Mouse (Mus musculus): ENCODE measurements at regions not wholly inside any gene's neighbourhood (a gene's known extent, or its start where the extent isn't known, plus 50 kb on each side); places are given as distances from the start of the nearest gene placed in this dataset.

DNA sequence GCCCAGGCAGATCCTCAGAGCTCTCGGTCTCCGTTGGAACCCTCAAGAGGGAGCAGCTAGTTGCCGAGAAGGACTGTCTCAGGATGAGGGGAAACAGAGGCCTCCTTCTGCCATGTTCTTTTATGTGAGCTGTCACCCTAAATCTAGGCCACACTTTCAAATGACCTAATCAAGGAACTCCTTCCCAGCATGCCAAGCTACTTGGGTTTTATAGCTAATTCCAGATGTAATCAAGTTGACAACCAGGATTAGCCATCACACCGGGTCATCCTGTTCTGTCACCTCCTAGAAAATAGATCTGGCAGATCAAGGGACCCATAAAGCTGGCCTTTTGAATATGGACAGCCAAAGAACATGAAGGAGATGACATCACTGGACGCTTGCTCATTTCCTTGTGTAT is 267.7 kb upstream of the Pabpc6 start:
- no peak for ATAC-seq (replicated peaks; ENCODE audit: insufficient number of reproducible peaks, low FRiP score, low TSS enrichment, poor library complexity, severe bottlenecking)

DNA sequence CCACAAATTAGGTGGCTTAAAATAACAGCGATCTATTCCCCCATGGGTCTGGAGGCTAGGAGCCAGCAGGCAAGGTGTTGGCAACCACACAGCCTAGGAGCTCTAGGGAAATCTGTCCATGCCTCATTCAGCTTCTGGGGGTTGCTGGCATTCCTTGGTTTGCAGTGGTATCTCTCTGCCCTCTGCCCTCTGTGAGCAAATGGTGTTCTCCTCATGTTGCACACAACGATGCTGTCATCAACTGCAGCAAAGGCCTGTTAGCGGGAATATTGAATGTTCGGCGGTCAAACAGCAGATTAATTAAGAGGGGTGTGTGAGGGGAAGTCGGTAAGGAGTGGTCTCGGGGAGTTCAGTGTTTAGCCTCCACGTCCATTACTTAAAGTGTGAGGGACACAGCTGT is 262.7 kb upstream of the Pabpc6 start:
- ATAC-seq (replicated peaks; ENCODE audit: insufficient number of reproducible peaks, low FRiP score, low TSS enrichment, poor library complexity, severe bottlenecking), result no peak

GRCm38 (mm10) chr17:9931526-9931925 is 262.0 kb upstream of the Pabpc6 start:
- ATAC-seq (replicated peaks; ENCODE audit: insufficient number of reproducible peaks, low FRiP score, low TSS enrichment, poor library complexity, severe bottlenecking), result no peak

- no peak for ATAC-seq (replicated peaks; ENCODE audit: insufficient number of reproducible peaks, low FRiP score, low TSS enrichment, poor library complexity, severe bottlenecking)
Observed at GRCm38 (mm10) chr17:9929448-9930088, 260.1 kb upstream of the Pabpc6 start.

- no peak for ATAC-seq (replicated peaks; ENCODE audit: insufficient number of reproducible peaks, low FRiP score, low TSS enrichment, poor library complexity, severe bottlenecking)
Observed at GRCm38 (mm10) chr17:9927724-9928123, 258.2 kb upstream of the Pabpc6 start.

DNA sequence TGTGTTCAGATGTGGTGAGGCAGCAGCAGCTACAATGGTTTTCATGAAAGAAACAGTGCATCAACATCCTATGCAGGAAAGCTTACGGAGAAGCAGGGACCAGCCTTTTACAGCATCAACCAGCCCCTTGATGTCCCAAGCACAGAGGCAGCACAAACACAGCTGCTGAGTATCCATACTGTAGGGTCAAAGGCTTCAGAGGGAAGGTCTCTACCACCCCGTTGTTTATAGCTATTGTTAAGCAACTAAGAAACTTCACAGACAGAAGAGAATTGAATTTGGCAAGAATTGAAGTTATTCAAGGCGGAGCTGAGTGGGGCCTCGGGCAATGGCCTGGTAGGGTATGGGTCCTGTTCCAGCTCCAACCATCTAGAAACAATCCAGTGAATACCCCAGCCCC is 256.8 kb upstream of the Pabpc6 start:
- ATAC-seq (replicated peaks; ENCODE audit: insufficient number of reproducible peaks, low FRiP score, low TSS enrichment, poor library complexity, severe bottlenecking), result no peak

DNA sequence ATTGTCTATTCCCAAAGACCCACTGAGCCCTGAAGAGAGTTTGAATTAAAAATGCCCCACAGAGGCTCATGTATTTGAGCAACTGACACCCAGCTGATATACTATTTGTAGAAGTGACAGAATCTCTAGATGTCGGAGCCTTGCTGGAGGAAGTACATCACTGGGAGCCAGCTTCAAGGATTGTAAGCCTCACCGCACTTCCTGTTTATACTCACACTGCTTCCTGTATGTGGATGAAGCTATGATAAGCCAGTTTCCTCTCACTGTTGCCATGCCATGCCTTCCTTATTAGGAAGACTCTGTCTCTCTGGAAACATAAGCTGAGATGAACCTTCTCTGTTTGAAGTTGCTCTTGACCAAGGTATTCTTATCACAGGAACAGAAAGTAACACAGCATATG is 251.8 kb upstream of the Pabpc6 start:
- ATAC-seq (replicated peaks; ENCODE audit: insufficient number of reproducible peaks, low FRiP score, low TSS enrichment, poor library complexity, severe bottlenecking), result no peak

GRCm38 (mm10) chr17:9917031-9917430 is 247.5 kb upstream of the Pabpc6 start:
- no peak for ATAC-seq (replicated peaks; ENCODE audit: insufficient number of reproducible peaks, low FRiP score, low TSS enrichment, poor library complexity, severe bottlenecking)

GRCm38 (mm10) chr17:9910856-9911255 is 241.3 kb upstream of the Pabpc6 start:
- ATAC-seq (replicated peaks; ENCODE audit: insufficient number of reproducible peaks, low FRiP score, low TSS enrichment, poor library complexity, severe bottlenecking), result no peak

GRCm38 (mm10) chr17:9907077-9907476 is 237.6 kb upstream of the Pabpc6 start:
- no peak for ATAC-seq (replicated peaks; ENCODE audit: insufficient number of reproducible peaks, low FRiP score, low TSS enrichment, poor library complexity, severe bottlenecking)

GRCm38 (mm10) chr17:9905501-9906462 is 236.3 kb upstream of the Pabpc6 start:
- no peak for ATAC-seq (replicated peaks; ENCODE audit: insufficient number of reproducible peaks, low FRiP score, low TSS enrichment, poor library complexity, severe bottlenecking)

- no peak for ATAC-seq (replicated peaks; ENCODE audit: insufficient number of reproducible peaks, low FRiP score, low TSS enrichment, poor library complexity, severe bottlenecking)
Observed at GRCm38 (mm10) chr17:9904525-9904991, 235.0 kb upstream of the Pabpc6 start.

GRCm38 (mm10) chr17:9903313-9903712 is 233.8 kb upstream of the Pabpc6 start:
- no peak for ATAC-seq (replicated peaks; ENCODE audit: insufficient number of reproducible peaks, low FRiP score, low TSS enrichment, poor library complexity, severe bottlenecking)

DNA sequence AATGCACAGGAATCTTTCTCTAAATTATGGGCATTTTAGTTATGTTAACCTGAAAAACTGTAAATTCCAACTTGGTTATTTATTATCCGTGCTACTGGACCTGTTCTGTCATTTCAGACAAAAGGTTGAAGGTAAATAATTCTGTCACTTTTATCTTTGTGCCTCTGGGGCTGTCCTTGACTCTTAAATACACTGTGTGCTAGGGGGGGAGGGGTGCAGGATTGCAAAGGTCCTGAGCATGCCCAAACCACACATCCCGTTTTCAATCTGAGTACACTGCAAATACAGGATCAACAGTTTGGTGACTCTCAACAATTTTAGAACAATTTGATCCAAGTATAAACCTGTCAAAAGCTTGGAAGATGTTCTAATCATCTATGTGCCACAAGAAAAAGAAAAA is 227.4 kb upstream of the Pabpc6 start:
- no peak for ATAC-seq (replicated peaks; ENCODE audit: insufficient number of reproducible peaks, low FRiP score, low TSS enrichment, poor library complexity, severe bottlenecking)

GRCm38 (mm10) chr17:9895686-9896082 is 226.2 kb upstream of the Pabpc6 start:
- no peak for ATAC-seq (replicated peaks; ENCODE audit: insufficient number of reproducible peaks, low FRiP score, low TSS enrichment, poor library complexity, severe bottlenecking)

GRCm38 (mm10) chr17:9894828-9895685 is 225.5 kb upstream of the Pabpc6 start:
- no peak for ATAC-seq (replicated peaks; ENCODE audit: insufficient number of reproducible peaks, low FRiP score, low TSS enrichment, poor library complexity, severe bottlenecking)

- no peak for ATAC-seq (replicated peaks; ENCODE audit: insufficient number of reproducible peaks, low FRiP score, low TSS enrichment, poor library complexity, severe bottlenecking)
Observed at GRCm38 (mm10) chr17:9893966-9894365, 224.4 kb upstream of the Pabpc6 start.

DNA sequence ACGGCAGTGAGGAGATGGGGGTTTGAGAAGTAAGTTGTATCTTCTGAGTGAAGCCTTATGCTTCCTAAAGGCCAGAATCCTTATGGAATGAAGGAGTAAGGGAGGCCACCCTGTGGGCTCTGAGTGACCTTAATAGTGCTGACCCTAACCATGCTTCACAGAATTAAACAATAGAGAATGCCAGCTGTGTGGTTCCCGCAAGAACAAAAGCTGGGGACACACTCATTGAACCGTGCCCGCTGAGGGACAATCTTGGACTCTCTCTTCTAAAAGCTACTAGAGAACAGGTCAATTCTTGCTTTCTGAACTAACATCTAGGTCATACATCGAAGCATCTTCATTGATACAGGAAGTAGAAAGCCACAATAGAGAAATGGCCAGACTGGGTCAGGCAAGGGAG is 223.3 kb upstream of the Pabpc6 start:
- ATAC-seq (replicated peaks; ENCODE audit: insufficient number of reproducible peaks, low FRiP score, low TSS enrichment, poor library complexity, severe bottlenecking), result no peak

- ATAC-seq (replicated peaks; ENCODE audit: insufficient number of reproducible peaks, low FRiP score, low TSS enrichment, poor library complexity, severe bottlenecking), result no peak
Observed at GRCm38 (mm10) chr17:9892141-9892540, 222.6 kb upstream of the Pabpc6 start.

Measured in monocyte, adult 5-6 weeks (primary cell).